Mouse (Mus musculus) lung, embryonic 14.5 days (tissue): ENCODE measurements around the gene Fndc5. TPM values are rescaled to one million over a fixed set of nuclear protein-coding genes. Genes with fewer than 3 reads are reported as not detected.

Experiments used
- ATAC-seq: fragments of 200-750 bp; cut with Nextera tagmentation; 2 replicates; pipeline ENCODE4 v1.8.0; 2017; ENCODE audit warnings: mild to moderate bottlenecking, moderate TSS enrichment, moderate library complexity; ENCODE audit not compliant: insufficient read depth
- DNase-seq: peaks from one replicate; pipeline ENCODE4 v3.0.0-alpha.2; 2015
- H3K27ac ChIP-seq: fragments of 300-500 bp; sonication (generic); 2 replicates; pipeline ENCODE4 v1.5.1; 2014; ENCODE audit warnings: low read depth, mild to moderate bottlenecking, moderate library complexity
- H3K27me3 ChIP-seq: fragments of 300-500 bp; sonication (generic); 2 replicates; pipeline ENCODE4 v1.6.1; 2014; ENCODE audit warnings: low read length, control low read depth; ENCODE audit not compliant: insufficient read depth
- H3K36me3 ChIP-seq: fragments of 300-500 bp; sonication (generic); 2 replicates; pipeline ENCODE4 v1.6.1; 2014; ENCODE audit warnings: control low read depth; ENCODE audit not compliant: insufficient read depth
- H3K4me1 ChIP-seq: fragments of 300-500 bp; sonication (generic); 2 replicates; pipeline ENCODE4 v1.6.1; 2014; ENCODE audit warnings: antibody characterized with exemption, control low read depth; ENCODE audit not compliant: insufficient read depth
- H3K4me2 ChIP-seq: fragments of 300-500 bp; sonication (generic); 2 replicates; pipeline ENCODE4 v1.6.1; 2014; ENCODE audit warnings: mild to moderate bottlenecking
- H3K4me3 ChIP-seq: fragments of 300-500 bp; sonication (generic); 2 replicates; pipeline ENCODE4 v1.5.1; 2014; ENCODE audit warnings: low read depth, low read length
- H3K9ac ChIP-seq: fragments of 300-500 bp; sonication (generic); 2 replicates; pipeline ENCODE4 v1.6.1; 2014
- H3K9me3 ChIP-seq: fragments of 300-500 bp; sonication (generic); 2 replicates; pipeline ENCODE4 v1.6.1; 2016; ENCODE audit warnings: low read depth, low read length, control low read depth
- CTCF ChIP-seq: IDR thresholded peaks from 2 replicates; pipeline ENCODE4 v1.5.1; 2016; ENCODE audit warnings: antibody characterized with exemption, low read depth
- WGBS: fragments of 180-500 bp; shearing (Covaris S2); extraction: QIAGEN DNeasy Blood & Tissue Kit; methylation state at CpG from one replicate; pipeline ENCODE4 v1.1.7; 2014; 5-methylcytosine and 5-hydroxymethylcytosine counted together
- polyA plus RNA-seq: library from polyadenylated mRNA; unstranded; fragments of >200 nt; fragmentation: Nextera tagmentation; extraction: Ambion mirVana; gene quantifications from 2 replicates; pipeline ENCODE4 v1.2.1, GENCODE M21; 2014

The Fndc5 gene
- polyA plus RNA-seq, 1 experiment from 2014 or later: 2.1 TPM

- no peaks in the 10 kb centered on the region for H3K27me3 ChIP-seq
- H3K9me3 ChIP-seq: no peaks in the 10 kb centered on the region
- H3K4me1 ChIP-seq: no peaks in the 10 kb centered on the region
- H3K36me3 ChIP-seq: peaks cover 40% of the 10 kb centered on the region
- WGBS: 89% methylated on average over 4 of the region's 4 CpGs
- H3K4me2 ChIP-seq: no peak overlapping the region
- no peak overlapping the region for H3K27ac ChIP-seq
- ATAC-seq (no peak), DNase-seq (no peak)
- TF ChIP-seq CTCF: no peak
- H3K9ac ChIP-seq: no peak overlapping the region
- no peak overlapping the region for H3K4me3 ChIP-seq
Observed at GRCm38 (mm10) chr4:129161581-129162255, 24.9 kb downstream of the Fndc5 start.

DNA sequence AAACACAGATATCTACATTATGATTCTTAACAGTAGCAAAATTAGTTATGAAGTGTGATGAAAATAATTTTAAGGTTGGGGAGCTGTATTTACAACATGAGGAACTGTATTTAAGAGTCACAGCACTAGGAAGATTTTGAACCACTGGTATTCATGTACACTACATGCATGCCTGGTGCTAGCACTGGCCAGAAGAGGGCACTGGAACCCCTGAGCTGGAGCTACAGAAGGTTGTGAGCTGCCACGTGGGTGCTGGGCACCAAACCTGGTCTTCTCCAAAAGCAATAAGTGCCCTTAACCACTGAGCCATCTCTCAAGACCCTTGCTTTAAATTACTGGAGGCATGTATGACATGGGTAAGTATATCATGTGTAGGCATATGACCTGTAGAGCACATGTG is 35.7 kb downstream of the Fndc5 start:
- Histone ChIP-seq H3K27ac (no peak overlapping the region), H3K36me3 (peaks cover 68% of the 10 kb centered on the region), H3K4me2 (no peak overlapping the region), H3K27me3 (no peaks in the 10 kb centered on the region), H3K9me3 (no peaks in the 10 kb centered on the region), H3K4me3 (no peak overlapping the region), H3K9ac (no peak overlapping the region), H3K4me1 (no peaks in the 10 kb centered on the region)
- ATAC-seq (no peak), DNase-seq (no peak)
- WGBS: 75% methylated on average over 1 of the region's 1 CpGs
- TF ChIP-seq CTCF: peak; percentile 20; the same call in 1 of the 2 replicates

DNA sequence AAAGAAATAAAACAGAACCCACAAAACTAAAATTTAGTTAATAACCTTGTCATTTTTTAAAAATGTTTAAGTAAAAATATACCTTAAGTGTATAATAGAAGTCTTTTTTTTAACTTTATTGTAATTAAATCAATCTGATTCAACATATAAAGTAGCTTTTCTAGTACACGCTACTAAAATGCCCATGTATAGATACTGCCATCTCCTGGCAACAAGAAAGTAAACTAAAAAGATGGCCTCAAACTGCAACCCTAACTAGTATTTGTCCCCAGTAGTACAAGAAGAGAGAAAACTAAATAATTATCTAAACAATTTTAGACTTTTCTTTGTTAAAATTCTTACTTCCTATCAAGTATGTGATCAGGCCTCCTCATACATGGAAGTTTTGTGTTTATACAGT is 42.8 kb downstream of the Fndc5 start:
- 66% methylated on average over 1 of the region's 1 CpGs for WGBS

DNA sequence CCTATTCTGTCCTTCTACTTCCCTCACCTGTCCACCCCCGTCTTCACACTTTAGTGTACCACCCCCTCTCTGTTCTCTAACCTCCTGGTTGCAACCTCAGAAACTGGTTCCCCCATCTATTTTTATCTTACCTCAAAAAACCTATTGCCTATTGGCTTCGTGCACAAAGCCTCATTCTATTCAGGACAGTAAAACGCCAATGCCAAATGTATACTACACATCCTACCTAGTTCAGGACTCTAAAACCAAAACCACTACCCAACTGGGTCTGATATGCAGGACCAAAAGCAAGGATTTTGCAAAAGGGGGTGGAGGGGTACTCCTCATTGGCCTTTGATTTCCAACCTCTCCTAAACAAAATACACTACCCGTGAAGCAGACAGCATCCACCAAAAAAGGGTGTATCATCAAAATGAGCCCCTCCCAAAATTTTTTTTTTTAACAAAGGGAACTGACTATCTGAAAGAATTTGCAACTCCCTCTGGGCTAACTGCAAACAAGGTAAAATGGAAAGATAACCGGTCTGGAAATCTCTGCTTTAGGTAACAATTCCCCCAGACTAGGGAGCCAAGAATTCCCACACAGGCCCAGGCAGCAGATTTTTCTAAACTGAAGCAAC is 51.4 kb downstream of the Fndc5 start:
- DNase-seq (no peak), ATAC-seq (no peak)
- WGBS: 43% methylated on average over 5 of the region's 5 CpGs
- TF ChIP-seq CTCF: no peak
- H3K9me3 ChIP-seq: no peaks in the 10 kb centered on the region
- H3K4me1 ChIP-seq: peaks cover 10% of the 10 kb centered on the region
- peak overlapping the region; percentile 89; the same call in 1 of the 2 replicates for H3K27ac ChIP-seq
- H3K4me2 ChIP-seq: peak overlapping the region; percentile 66
- no peaks in the 10 kb centered on the region for H3K27me3 ChIP-seq
- H3K9ac ChIP-seq: peak overlapping the region; percentile 84
- H3K36me3 ChIP-seq: no peaks in the 10 kb centered on the region
- H3K4me3 ChIP-seq: peak overlapping the region; percentile 91

More for the DNA sequence above, 42.8 kb downstream of the Fndc5 start:
- peak; percentile 42 for DNase-seq
- Histone ChIP-seq H3K9ac (no peak overlapping the region), H3K36me3 (peaks cover 64% of the 10 kb centered on the region), H3K27me3 (no peaks in the 10 kb centered on the region), H3K9me3 (no peaks in the 10 kb centered on the region), H3K4me2 (no peak overlapping the region), H3K4me3 (no peak overlapping the region), H3K4me1 (no peaks in the 10 kb centered on the region), H3K27ac (no peak overlapping the region)
- peak; percentile 31 for TF ChIP-seq CTCF
- ATAC-seq: no peak

DNA sequence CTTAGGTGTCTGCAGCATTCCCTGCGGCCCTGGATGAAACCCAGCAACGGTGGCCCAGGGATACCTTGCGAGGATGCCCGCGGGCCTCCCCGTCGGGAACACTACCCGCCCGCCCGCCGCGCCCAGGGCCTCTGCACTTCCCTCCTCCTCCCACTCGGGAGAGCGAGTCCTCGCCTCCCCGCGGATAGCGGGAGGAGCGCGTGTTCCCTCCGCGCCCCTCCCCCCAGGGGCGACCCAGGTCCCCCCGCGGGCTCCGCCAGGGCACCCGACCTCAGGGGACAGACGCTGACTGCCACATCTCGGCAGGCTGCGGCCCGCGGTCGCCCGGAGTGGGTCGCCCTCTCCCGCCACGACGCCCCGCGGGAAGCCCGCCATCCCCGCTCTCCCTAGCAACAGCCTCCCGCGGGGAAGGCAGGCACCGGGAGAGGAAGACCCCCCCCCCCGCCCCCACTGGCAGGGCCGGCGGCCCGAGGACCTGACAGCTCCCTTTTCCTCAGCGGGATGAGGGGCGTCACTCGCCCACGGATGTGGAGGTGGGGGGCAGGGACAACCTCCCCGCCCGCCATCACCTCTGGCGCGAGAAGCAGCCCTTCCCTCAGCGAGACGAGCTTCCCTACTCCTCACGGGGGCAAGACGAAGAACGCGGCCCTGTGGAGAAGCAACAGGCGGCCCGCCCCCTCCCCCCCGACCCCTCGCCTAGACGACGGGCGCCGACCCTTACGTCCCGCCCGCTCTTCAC is 52.2 kb downstream of the Fndc5 start:
- peak overlapping the region; percentile 84 for H3K9ac ChIP-seq
- ATAC-seq (peak; percentile 69), DNase-seq (peak; percentile 63)
- H3K4me1 ChIP-seq: peaks cover 10% of the 10 kb centered on the region
- peak overlapping the region; percentile 66 for H3K4me2 ChIP-seq
- H3K9me3 ChIP-seq: no peaks in the 10 kb centered on the region
- peak overlapping the region; percentile 89 for H3K27ac ChIP-seq
- under 1% methylated on average over 74 of the region's 74 CpGs for WGBS
- H3K4me3 ChIP-seq: peak overlapping the region; percentile 91
- no peaks in the 10 kb centered on the region for H3K27me3 ChIP-seq
- 0 out of 2 replicates have a peak, but pooled peaks cover 2% of the 10 kb centered on the region for H3K36me3 ChIP-seq
- no peak for TF ChIP-seq CTCF

- peak; percentile 87 for ATAC-seq
- peak; percentile 99 for DNase-seq
- H3K36me3 ChIP-seq: 0 out of 2 replicates have a peak, but pooled peaks cover 5% of the 10 kb centered on the region
- under 1% methylated on average over 58 of the region's 58 CpGs for WGBS
- no peaks in the 10 kb centered on the region for H3K9me3 ChIP-seq
- H3K27me3 ChIP-seq: no peaks in the 10 kb centered on the region
- peak within 1 kb of the TSS; percentile 89 for H3K27ac ChIP-seq
- H3K4me3 ChIP-seq: peak within 1 kb of the TSS; percentile 91
- peak; percentile 40 for TF ChIP-seq CTCF
- H3K4me2 ChIP-seq: peak within 1 kb of the TSS; percentile 66
- peaks cover 10% of the 10 kb centered on the region for H3K4me1 ChIP-seq
- H3K9ac ChIP-seq: peak within 1 kb of the TSS; percentile 84
Observed at GRCm38 (mm10) chr4:129189542-129190519, 53.0 kb downstream of the Fndc5 start, which contains the start of the genes S100pbp and Yars. Gene S100pbp (minus strand): TSS chr4:129189727. Gene Yars (plus strand): TSS chr4:129189760.
